Mouse (Mus musculus) midbrain, embryonic 10.5 days (tissue): ENCODE data around the gene Asap2. TPM values are rescaled to one million over a fixed set of nuclear protein-coding genes. Genes with fewer than 3 reads are reported as not detected.
A peak's percentile ranks its signal among the peaks of the same experiment; 100 is the strongest.

Experiments used
- DNase-seq: peaks from one replicate; pipeline ENCODE4 v3.0.0-alpha.2; 2017; ENCODE audit warnings: low spot score
- H3K27ac ChIP-seq: fragments of 300-500 bp; sonication (generic); replicated peaks from 2 replicates; pipeline ENCODE4 v1.5.1; 2016; ENCODE audit warnings: mild to moderate bottlenecking
- H3K27me3 ChIP-seq: fragments of 300-500 bp; sonication (generic); 2 replicates; pipeline ENCODE4 v1.6.1; 2016; ENCODE audit warnings: low read depth, mild to moderate bottlenecking; ENCODE audit not compliant: poor library complexity, severe bottlenecking
- H3K36me3 ChIP-seq: fragments of 300-500 bp; sonication (generic); 2 replicates; pipeline ENCODE4 v1.6.1; 2016; ENCODE audit warnings: mild to moderate bottlenecking, moderate library complexity
- H3K4me1 ChIP-seq: fragments of 300-500 bp; sonication (generic); 2 replicates; pipeline ENCODE4 v1.6.1; 2016
- H3K4me3 ChIP-seq: fragments of 300-500 bp; sonication (generic); 2 replicates; pipeline ENCODE4 v1.5.1; 2016; ENCODE audit warnings: mild to moderate bottlenecking, moderate library complexity
- H3K9me3 ChIP-seq: fragments of 300-500 bp; sonication (generic); replicated peaks from 2 replicates; pipeline ENCODE4 v1.6.1; 2016; ENCODE audit warnings: mild to moderate bottlenecking
- WGBS: fragments of 180-500 bp; shearing (Covaris S2); methylation state at CpG from one replicate; pipeline ENCODE4 v1.1.7; 2016; 5-methylcytosine and 5-hydroxymethylcytosine counted together
- polyA plus RNA-seq: library from polyadenylated mRNA; unstranded; fragments of >200 nt; fragmentation: Nextera tagmentation; extraction: Ambion mirVana; gene quantifications from 2 replicates; pipeline ENCODE4 v1.2.1, GENCODE M21; 2016

The Asap2 gene
- polyA plus RNA-seq, 1 experiment from 2014 or later, result 11.6 TPM

- Histone ChIP-seq H3K4me1 (no peaks in the 10 kb centered on the region), H3K27me3 (no peaks in the 10 kb centered on the region), H3K9me3 (no peaks in the 10 kb centered on the region), H3K27ac (no peak overlapping the region), H3K4me3 (no peak overlapping the region), H3K36me3 (peaks cover 99% of the 10 kb centered on the region)
- DNase-seq, result no peak
- WGBS, result 95% methylated on average over 11 of the region's 11 CpGs
These were observed 308.6 kb downstream of the Asap2 start for GRCm38 (mm10) chr12:21298856-21299255.

- H3K4me1 ChIP-seq, result no peaks in the 10 kb centered on the region
- H3K4me3 ChIP-seq, result no peak overlapping the region
- no peaks in the 10 kb centered on the region for H3K9me3 ChIP-seq
- WGBS, result 90% methylated on average over 7 of the region's 7 CpGs
- peaks cover 99% of the 10 kb centered on the region for H3K36me3 ChIP-seq
- H3K27ac ChIP-seq, result no peak overlapping the region
- no peaks in the 10 kb centered on the region for H3K27me3 ChIP-seq
- no peak for DNase-seq
These were observed 311.1 kb downstream of the Asap2 start for GRCm38 (mm10) chr12:21301324-21301723.

GRCm38 (mm10) chr12:21301932-21302331 is 311.7 kb downstream of the Asap2 start:
- H3K4me1 ChIP-seq, result no peaks in the 10 kb centered on the region
- no peak overlapping the region for H3K4me3 ChIP-seq
- H3K36me3 ChIP-seq, result peaks cover 99% of the 10 kb centered on the region
- 91% methylated on average over 8 of the region's 8 CpGs for WGBS
- no peak for DNase-seq
- H3K27me3 ChIP-seq, result no peaks in the 10 kb centered on the region
- no peaks in the 10 kb centered on the region for H3K9me3 ChIP-seq
- no peak overlapping the region for H3K27ac ChIP-seq

- H3K36me3 ChIP-seq, result peaks cover 99% of the 10 kb centered on the region
- DNase-seq, result no peak
- no peak overlapping the region for H3K4me3 ChIP-seq
- 86% methylated on average over 5 of the region's 5 CpGs for WGBS
- H3K9me3 ChIP-seq, result no peaks in the 10 kb centered on the region
- no peaks in the 10 kb centered on the region for H3K27me3 ChIP-seq
- H3K27ac ChIP-seq, result no peak overlapping the region
- no peaks in the 10 kb centered on the region for H3K4me1 ChIP-seq
These were observed 312.1 kb downstream of the Asap2 start for GRCm38 (mm10) chr12:21302361-21302783.

- Histone ChIP-seq H3K36me3 (peaks cover 99% of the 10 kb centered on the region), H3K27me3 (no peaks in the 10 kb centered on the region), H3K4me1 (no peaks in the 10 kb centered on the region), H3K4me3 (no peak overlapping the region), H3K9me3 (no peaks in the 10 kb centered on the region), H3K27ac (no peak overlapping the region)
- WGBS, result 89% methylated on average over 4 of the region's 4 CpGs
- DNase-seq, result no peak
These were observed 315.5 kb downstream of the Asap2 start for GRCm38 (mm10) chr12:21305741-21306140.

- DNase-seq, result no peak
- no peak overlapping the region for H3K27ac ChIP-seq
- no peaks in the 10 kb centered on the region for H3K27me3 ChIP-seq
- H3K36me3 ChIP-seq, result peaks cover 99% of the 10 kb centered on the region
- no peak overlapping the region for H3K4me3 ChIP-seq
- 90% methylated on average over 4 of the region's 4 CpGs for WGBS
- no peaks in the 10 kb centered on the region for H3K4me1 ChIP-seq
- H3K9me3 ChIP-seq, result no peaks in the 10 kb centered on the region
These were observed 316.5 kb downstream of the Asap2 start for GRCm38 (mm10) chr12:21306721-21307120.

GRCm38 (mm10) chr12:21312201-21312600 is 321.9 kb downstream of the Asap2 start:
- 90% methylated on average over 5 of the region's 5 CpGs for WGBS
- no peak overlapping the region for H3K4me3 ChIP-seq
- no peak for DNase-seq
- peaks cover 5% of the 10 kb centered on the region; the same call in 1 of the 2 replicates for H3K4me1 ChIP-seq
- H3K36me3 ChIP-seq, result peaks cover 79% of the 10 kb centered on the region
- no peaks in the 10 kb centered on the region for H3K9me3 ChIP-seq
- no peaks in the 10 kb centered on the region for H3K27me3 ChIP-seq
- H3K27ac ChIP-seq, result no peak overlapping the region

GRCm38 (mm10) chr12:21315923-21316868 is 325.9 kb downstream of the Asap2 start, which contains the start of gene Iah1:
Gene Iah1, plus strand, starts transcription at chr12:21316389.
- Histone ChIP-seq H3K27me3 (no peaks in the 10 kb centered on the region), H3K4me3 (peak within 1 kb of the TSS; percentile 67), H3K9me3 (no peaks in the 10 kb centered on the region), H3K4me1 (peaks cover 7% of the 10 kb centered on the region; the same call in 1 of the 2 replicates), H3K36me3 (peaks cover 69% of the 10 kb centered on the region), H3K27ac (peak within 1 kb of the TSS; percentile 89)
- peak; percentile 87 for DNase-seq
- 3% methylated on average over 59 of the region's 59 CpGs for WGBS

- peak overlapping the region; percentile 89 for H3K27ac ChIP-seq
- peaks cover 7% of the 10 kb centered on the region; the same call in 1 of the 2 replicates for H3K4me1 ChIP-seq
- WGBS, result 39% methylated on average over 7 of the region's 7 CpGs
- peaks cover 66% of the 10 kb centered on the region for H3K36me3 ChIP-seq
- H3K27me3 ChIP-seq, result no peaks in the 10 kb centered on the region
- no peak for DNase-seq
- peak overlapping the region; percentile 67 for H3K4me3 ChIP-seq
- no peaks in the 10 kb centered on the region for H3K9me3 ChIP-seq
These were observed 326.6 kb downstream of the Asap2 start for GRCm38 (mm10) chr12:21316869-21317265.

GRCm38 (mm10) chr12:21318143-21318895 is 328.1 kb downstream of the Asap2 start:
- Histone ChIP-seq H3K4me1 (peaks cover 7% of the 10 kb centered on the region; the same call in 1 of the 2 replicates), H3K27ac (no peak overlapping the region), H3K27me3 (no peaks in the 10 kb centered on the region), H3K9me3 (no peaks in the 10 kb centered on the region), H3K4me3 (no peak overlapping the region), H3K36me3 (peaks cover 66% of the 10 kb centered on the region)
- DNase-seq, result peak; percentile 62
- 74% methylated on average over 12 of the region's 12 CpGs for WGBS
